Mouse (Mus musculus) embryo, embryonic 11 days (tissue): ENCODE data around the gene Csmd2.
A peak's percentile ranks its signal among the peaks of the same experiment; 100 is the strongest.
"Not testable (repeated sequence)": the region's sequence is repeated elsewhere in the genome, so short reads cannot be mapped to it uniquely, and the experiment has no call there.

Experiments
- DNase-seq: peaks from one replicate; pipeline ENCODE4 v3.0.0-alpha.2; 2015

The Csmd2 gene

GRCm38 (mm10) chr4:128048716-128049115, 61.1 kb downstream of the Csmd2 start:
- DNase-seq, result no peak

DNA sequence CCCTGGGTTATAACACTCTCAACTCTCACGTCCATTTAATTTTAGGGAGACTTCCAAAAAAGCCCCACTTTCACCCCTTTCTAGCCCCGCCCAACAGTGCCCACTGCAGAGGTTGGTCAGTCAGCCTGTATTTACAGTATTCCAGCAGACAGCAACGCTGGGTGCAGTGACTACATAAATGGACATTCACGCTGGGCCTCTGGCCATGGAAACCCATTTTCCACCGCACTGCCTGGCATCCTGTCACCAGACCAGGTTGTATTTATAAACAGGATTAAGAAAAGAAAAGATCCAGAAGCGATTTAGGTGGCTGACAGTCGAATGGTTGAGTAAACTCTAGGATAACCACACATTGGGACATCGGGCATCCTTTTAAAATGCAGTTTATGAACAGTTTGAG, 65.0 kb downstream of the Csmd2 start:
- no peak for DNase-seq

DNA sequence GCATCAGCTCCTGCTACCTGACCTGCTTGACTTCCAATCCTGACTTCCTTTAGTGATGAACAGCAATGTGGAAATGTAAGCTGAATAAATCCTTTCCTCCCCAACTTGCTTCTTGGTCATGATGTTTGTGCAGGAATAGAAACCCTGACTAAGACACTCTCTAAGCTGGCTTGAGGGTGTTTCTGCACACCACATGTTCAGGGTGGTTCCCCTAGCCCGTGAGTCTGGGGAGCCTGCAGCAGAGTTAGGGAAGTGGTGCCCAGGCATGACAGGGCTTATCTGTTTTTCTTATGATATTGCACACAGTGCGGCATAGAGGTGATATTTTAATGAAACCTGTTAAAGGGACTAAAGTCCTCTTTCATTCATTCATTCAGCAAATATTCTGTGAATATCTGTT, 73.6 kb downstream of the Csmd2 start:
- not testable (repeated sequence) for DNase-seq

DNA sequence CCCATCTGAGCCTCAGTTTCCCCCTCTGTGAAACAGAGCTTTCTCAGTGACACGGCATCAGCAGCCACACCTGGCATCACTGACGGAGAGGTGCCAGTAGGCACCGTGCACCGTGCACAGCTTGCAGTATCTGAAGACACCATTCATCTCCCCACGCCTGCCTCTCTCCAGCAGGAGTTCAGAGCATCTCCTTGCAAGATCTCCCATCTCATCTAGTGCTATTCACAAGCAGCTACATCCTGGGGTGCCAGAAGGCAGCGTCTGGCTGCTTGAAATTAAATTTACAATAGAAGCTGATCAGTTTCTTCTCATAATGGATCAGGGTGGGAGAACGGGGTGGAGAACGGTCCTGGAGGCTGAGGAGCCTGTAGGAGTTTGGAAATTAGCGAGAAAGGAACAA, 79.5 kb downstream of the Csmd2 start:
- DNase-seq, result no peak

- no peak for DNase-seq
These were observed 96.8 kb downstream of the Csmd2 start for GRCm38 (mm10) chr4:128084466-128084865.

DNA sequence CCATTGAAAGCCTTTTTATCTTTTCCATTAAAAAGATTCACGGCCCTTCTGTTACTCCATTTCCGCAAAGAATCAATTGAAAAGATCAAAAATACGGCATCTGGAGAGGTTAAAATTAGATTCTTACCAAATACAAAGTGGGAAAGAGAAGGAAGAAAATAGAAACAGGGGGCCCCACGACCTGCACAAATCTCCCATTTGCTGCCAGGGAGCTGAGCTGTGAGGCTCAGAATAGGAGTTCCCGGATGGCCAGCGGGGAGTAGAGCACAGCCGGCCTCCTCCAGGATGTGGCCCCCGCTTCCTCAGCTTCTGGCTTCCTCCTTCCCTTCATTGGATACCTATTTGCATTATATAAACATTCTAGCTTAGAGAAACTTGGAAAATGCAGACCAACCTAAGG, 97.4 kb downstream of the Csmd2 start:
- DNase-seq, result no peak

DNA sequence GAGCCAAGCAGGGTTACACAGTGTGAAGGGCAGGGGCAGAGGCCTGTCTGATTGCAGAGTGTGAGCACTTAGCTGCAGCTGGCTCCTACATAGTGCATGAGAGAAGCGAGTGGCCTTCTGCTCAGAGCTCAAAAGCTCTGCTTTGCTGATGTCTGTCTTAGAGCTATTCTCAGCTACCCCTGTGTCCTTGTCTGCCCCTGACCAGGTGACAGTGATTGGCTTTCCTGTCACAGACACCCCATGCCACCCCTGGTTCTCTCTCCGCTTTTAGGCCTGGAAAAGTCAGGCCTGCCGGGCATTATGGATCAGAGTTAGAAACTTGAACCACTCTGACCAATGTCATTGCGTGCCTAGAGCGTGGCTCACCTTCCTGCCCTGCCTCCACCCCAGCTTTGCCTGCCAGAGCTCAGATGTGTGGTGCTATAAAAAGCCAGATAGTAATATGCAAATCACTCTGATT, 99.5 kb downstream of the Csmd2 start:
- no peak for DNase-seq

DNA sequence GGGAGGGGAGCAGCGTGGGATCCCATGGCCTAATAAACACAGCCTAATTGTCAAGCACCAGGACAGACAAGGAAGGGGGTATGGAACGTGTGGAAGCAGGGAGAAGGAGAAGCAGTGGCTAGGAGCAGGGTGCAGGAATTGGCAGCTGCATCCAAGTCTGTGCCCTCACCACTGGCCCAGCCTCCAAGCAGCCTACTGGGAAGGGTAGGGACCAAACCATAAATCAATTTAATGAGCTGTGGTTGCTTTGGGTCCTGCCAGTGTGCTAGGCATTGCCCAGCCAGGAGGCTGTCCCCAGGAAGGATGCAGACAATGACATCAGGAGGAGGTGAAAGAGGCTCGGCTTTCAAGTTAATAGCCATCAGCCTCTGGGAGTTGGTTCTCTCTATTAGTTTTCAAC, 100.0 kb downstream of the Csmd2 start:
- peak; percentile 17 for DNase-seq

- DNase-seq, result no peak
These were observed 100.6 kb downstream of the Csmd2 start for GRCm38 (mm10) chr4:128088264-128088663.

- no peak for DNase-seq
These were observed 104.3 kb downstream of the Csmd2 start for GRCm38 (mm10) chr4:128091938-128092337.

DNA sequence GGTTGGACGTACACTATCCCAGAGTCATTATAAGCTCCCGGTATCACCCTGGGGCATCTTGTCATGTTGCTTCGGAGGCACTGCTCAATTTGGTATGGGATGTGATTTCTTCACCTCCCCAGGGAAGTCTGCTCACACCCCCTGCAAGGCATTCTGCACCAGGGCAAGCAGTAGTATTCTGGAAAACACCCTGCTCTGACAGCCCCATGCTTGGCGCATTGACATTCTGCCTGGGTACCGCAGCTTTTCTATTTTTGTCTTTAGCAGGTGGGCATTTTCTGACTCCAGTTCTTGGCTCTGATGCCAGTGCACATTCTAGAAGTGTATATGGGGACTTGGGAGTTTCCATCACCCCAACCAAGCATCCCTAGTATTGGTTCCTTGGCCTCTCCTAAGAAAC, 111.9 kb downstream of the Csmd2 start:
- DNase-seq, result no peak

DNA sequence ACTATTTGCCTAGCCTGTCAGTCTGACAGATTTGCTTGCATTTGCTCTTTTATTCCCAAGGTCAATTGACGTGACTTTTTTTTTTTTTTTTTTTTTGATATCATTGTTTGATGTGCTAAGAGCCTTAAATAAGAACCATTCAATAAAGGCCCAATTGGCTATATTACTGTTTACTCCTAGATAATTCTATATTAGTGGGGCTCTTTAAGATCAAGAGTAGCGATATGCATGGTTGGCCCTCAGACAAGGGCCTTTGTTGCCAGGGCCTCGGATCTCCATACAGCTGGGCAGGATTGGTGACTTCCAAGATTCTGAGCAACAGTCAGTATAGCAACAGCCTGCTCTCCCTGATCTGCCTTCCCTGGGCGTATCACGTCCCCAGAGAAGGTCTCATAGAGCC, 112.9 kb downstream of the Csmd2 start:
- no peak for DNase-seq

- no peak for DNase-seq
These were observed 128.7 kb downstream of the Csmd2 start for GRCm38 (mm10) chr4:128116331-128116730.

GRCm38 (mm10) chr4:128123281-128123680, 135.6 kb downstream of the Csmd2 start:
- DNase-seq, result no peak

DNA sequence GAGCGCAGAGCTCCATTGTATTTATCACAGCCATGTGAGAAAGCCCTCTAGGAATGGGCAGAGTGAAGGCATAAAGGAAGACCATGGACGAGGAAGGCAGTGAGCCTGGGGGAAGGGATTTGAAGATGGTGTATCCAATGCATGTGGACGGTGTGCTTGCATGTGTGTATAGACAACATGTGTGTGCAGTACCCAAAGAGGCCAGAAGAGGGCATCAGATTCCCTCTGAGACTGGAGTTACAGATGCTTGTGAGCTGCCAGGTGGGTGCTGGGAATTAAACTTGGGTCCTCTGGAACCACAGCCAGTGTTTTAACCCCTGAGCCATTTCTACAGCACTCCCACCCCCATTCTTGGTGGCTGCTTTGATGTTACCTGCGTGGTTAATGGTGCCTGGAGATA, 137.1 kb downstream of the Csmd2 start:
- no peak for DNase-seq

GRCm38 (mm10) chr4:128128546-128128945, 140.9 kb downstream of the Csmd2 start:
- DNase-seq, result no peak

DNA sequence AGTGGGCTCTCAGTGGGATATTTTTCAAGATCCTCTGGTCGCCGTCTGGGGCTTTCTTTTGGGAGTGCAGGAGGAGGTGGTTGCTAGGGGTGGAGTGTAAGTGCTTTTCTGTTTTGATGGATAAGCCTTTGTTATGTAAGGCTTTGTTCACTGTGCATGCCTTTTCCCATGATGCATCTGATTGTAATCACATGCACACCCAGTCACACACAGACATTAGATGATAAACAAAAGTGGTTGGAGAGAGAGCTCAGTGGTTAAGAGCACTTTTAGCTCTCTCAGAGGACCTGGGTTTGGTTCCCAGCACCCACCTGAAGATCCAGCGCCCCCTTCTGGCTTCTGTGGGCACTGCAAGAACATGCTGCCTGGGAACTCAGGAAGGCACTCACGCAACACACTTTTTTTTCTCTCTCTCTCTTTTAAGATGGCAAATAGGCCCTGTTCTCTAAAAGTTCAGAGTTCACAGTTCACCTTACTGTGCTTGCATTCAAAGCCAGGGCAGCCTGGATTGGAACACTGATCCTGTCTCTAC, 143.0 kb downstream of the Csmd2 start:
- no peak for DNase-seq

DNA sequence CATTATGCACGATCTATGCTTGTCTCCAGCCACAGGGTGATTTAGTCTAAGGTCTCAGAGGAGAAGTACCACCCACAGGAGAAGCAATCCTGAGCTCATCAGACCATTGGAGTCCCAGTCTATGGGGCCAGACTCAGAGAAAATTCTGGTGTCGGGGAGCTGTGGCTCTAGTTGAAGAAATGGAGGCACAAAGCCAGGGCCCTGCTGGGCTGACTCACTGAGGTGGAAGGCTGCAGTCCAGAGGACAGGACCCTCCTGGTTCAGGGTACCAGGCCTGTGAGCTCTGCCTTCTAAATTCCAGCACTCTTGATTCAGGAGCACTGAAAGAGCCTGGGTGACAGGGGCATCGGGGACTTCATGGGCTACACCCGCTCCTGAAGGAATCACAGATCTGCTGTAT, 144.0 kb downstream of the Csmd2 start:
- DNase-seq, result no peak

DNA sequence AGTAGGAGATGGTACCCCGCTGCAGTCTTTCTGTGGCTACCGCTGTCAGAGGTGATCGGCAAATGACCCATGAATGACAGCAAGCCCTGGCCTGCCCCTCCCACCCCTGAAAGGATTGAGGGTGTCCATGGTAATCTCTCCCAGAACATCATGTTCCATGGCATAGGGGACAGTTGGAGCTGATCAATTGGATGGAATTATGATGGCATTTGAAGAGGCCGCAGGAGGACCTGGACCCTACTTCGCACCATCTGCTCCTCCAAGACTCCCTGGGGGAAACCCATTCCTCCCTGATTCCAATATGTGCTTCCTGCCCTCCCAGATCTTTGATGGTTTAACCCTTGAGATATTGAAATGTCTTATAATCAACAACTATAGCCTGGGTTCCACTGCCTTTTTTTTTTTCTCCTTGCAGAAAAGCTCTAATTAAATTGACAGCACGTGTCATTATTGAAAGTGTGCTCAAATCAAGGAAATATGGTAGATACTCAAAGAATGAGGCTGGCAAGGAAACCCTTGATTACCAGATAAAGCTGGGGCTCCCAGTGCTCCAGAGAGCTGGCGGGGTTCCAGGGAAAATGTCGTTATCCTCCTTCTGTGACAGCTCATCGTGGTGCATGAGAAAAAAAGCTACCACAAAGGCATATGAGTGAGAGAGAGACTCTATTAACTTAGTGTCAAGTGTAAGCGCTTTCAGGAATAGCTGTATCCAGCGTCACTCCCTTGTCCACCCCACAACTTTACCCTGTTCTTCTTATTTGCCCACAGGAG, 145.4 kb downstream of the Csmd2 start:
- no peak for DNase-seq

DNA sequence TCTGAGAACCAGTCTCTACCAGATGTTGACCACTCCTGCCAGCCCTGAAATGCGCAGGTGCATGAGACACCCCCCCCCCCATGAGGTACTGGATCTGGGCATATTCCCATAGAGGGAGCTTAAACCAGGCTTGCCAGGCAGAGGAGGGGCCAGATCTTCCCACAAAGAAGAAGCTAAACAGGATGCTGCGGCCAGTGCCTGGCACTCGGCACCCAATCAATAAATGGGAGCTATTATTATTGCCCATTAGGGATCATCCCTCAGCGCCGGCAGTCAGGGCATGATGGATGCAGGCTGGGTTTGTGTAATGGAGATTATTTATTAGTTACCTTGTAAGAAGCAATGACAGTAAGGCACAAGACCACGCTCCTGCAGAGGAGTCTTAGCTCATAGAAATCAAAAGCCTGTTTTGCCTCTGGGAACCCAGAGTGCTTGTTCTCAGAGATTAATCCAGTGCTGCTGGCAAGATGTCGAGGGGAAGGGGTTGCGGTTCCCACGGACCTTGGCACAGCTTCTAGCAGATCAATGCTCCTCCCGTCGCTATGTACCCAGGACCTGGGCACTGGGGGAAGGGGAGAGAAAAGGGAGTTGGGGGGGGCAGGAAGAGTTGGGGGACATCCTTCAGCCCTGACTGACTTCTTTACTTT, 146.8 kb downstream of the Csmd2 start:
- no peak for DNase-seq

GRCm38 (mm10) chr4:128135014-128135622, 147.5 kb downstream of the Csmd2 start:
- no peak for DNase-seq

DNA sequence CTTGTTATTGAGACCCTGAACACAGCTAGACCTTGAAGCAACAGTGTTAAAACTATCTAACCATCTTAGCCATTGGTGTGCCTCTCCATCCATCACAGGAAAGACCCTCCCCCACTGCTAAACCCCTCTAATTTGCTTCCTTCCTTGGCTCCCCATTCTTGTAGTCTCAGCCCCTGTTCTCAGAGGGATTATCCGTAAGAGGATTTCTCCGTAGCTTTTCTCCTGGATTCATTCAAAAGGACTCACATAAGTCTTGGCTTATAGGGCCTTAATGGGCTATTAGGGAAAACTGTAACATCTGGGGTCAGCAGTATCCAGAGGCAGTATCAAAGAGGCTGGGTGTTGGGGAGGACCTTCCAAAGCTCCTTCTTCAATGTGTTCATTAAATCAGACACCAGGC, 152.3 kb downstream of the Csmd2 start:
- DNase-seq, result no peak

DNA sequence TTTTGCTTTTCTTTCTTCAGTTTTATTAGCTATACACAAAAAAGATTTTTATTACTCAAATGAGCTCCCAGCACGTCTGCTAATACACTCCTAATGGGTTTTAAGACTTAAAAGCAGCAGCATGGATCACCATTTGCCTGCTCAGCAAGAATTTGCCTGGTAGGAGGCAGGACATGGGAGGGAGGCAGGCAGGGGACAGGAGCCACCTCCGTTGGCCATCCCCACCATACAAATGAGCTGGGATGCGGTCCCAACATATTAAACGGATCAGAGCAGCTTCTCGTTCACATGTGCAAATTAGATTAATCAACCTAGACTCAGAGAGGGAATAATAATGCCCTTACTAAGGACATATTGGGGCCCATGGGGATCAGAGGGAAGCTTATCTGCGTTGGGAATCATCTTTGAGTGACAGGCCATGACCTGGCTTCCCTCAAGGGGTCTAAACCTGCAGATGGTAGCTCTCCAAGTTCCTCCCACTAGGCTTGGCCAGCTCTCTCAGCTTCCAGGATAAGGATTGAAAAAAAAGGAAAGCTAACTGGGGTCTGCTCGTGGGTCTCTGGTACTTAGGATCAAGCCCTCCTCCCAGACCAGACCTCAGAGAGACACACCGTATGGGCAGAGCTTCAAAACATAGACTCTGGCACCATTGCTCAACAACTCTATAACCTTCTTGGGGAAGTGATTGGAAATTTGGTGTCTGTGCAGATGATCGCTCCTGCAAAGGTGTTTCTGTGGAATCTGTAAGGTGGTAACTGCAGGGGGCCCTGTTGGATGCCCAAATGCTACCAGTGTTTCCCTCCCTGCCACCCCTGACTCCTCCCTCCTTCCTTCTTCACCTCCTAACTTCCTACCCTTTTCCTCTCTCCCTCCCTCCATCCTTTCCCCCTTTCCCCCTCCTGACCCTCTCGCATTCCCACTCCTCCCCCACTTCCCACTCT, 153.8 kb downstream of the Csmd2 start:
- no peak for DNase-seq
